Mouse (Mus musculus): ENCODE data around the gene Lgr4.

- TF ChIP-seq MAX (IDR thresholded peaks at IDR 0.05; ENCODE audit: low read length) (no peak), CTCF (IDR thresholded peaks at IDR 0.05 in 2 of 3, conservative IDR thresholded peaks at IDR 0.05 in 1 of 3; ENCODE audit: control insufficient read depth in 1 of 3, insufficient read depth in 1 of 3, low read depth in 2 of 3, low read length in 3 of 3, poor library complexity in 1 of 3, severe bottlenecking in 1 of 3) (no peak), ETS1 (IDR thresholded peaks at IDR 0.05; ENCODE audit: low read depth, low read length) (no peak)
Measured at GRCm38 (mm10) chr2:110004668-110005067, 87.2 kb downstream of the Lgr4 start.

All from MEL (cell line).